Mouse (Mus musculus) E14TG2a.4 (cell line): ENCODE measurements at regions not wholly inside any gene's neighbourhood (a gene's known extent, or its start where the extent isn't known, plus 50 kb on each side); places are given as distances from the start of the nearest gene placed in this dataset.

Experiments used
- CTCF ChIP-seq: conservative IDR thresholded peaks from 2 replicates; pipeline ENCODE4 v1.5.1; 2014; ENCODE audit warnings: low read length
- NANOG ChIP-seq: IDR thresholded peaks from 2 replicates; pipeline ENCODE4 v1.6.1; 2014; ENCODE audit warnings: borderline replicate concordance, low read length, mixed read lengths
- POU5F1 ChIP-seq: IDR thresholded peaks from 2 replicates; pipeline ENCODE4 v1.6.1; 2014; ENCODE audit warnings: low read length, borderline replicate concordance

GRCm38 (mm10) chr2:134067910-134068335 is 486.2 kb downstream of the Hao1 start:
- TF ChIP-seq POU5F1 = no peak
- no peak for TF ChIP-seq CTCF
- TF ChIP-seq NANOG = no peak
